In the genomic region with DNA sequence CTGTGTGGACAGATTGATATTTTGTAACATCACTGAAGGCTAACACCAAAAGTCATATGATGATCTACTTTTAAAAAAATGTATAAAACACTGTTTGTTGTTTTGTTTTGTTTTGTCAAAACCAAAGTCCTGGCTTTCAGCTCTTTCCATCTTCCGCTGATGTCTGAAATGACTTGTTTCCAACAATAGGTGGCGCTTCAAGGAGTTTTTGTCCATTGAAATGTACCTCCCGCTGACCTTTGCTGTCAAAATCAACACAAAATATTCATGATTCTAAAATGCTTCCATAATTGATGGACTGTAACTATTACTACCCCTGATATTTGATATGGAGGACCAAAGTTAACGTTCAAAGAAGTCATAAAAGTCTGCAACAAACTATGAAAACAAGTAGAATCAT, we compare ENCODE assay signal across 10 mouse cellular contexts. TPM values are rescaled to one million over a fixed set of nuclear protein-coding genes. Genes with fewer than 3 reads are reported as not detected.
DNase-seq lines count a peak whose midpoint lies in the region; ATAC-seq and TF ChIP-seq lines count a peak whose summit lies in the region.
"Had no signal": no experiment of that assay in that cellular context is flagged by ENCODE, and none has a peak within 500 bp of the region (broad histone marks: within the 10 kb centered on the region; RNA-seq: fewer than 3 reads in every experiment).

No protein-coding gene starts in this region.

- peak; percentile 56 to 60 for DNase-seq in cerebellum, postnatal 14 days
- DNase-seq in cerebellum, adult 11 months, result no peak
- DNase-seq in left cerebral cortex, adult 2 months (ENCODE audit: extremely low spot score in 1 of 2, low spot score in 2 of 2), result no peak
- DNase-seq in left cerebral cortex, adult 9 months (ENCODE audit: low spot score in 2 of 2), result no peak
- DNase-seq in embryonic facial prominence, embryonic 11.5 days (ENCODE audit: low spot score), result peak; percentile 66
- no peak for DNase-seq in urinary bladder, postnatal 14 days (ENCODE audit: low spot score)
- DNase-seq in spleen, postnatal 4 days (ENCODE audit: low spot score in 2 of 2), result no peak
- DNase-seq: liver, embryonic 13.5 days had no signal

- no peaks in the 10 kb centered on the region for H3K27me3 ChIP-seq in embryonic facial prominence, embryonic 11.5 days (ENCODE audit: control insufficient read depth, insufficient read depth, low read length)
- H3K27me3 ChIP-seq: kidney, embryonic 15.5 days had no signal

- no peak overlapping the region for H3K27ac ChIP-seq in left cerebral cortex, adult 2 months
- H3K27ac ChIP-seq in embryonic facial prominence, embryonic 11.5 days (replicated peaks; ENCODE audit: low read depth, low read length), result no peak overlapping the region
- H3K27ac ChIP-seq: kidney, embryonic 15.5 days; liver, embryonic 13.5 days had no signal

- H3K4me3 ChIP-seq in left cerebral cortex, adult 2 months, result no peak overlapping the region
- no peak overlapping the region for H3K4me3 ChIP-seq in embryonic facial prominence, embryonic 11.5 days (ENCODE audit: low read depth, low read length)
- H3K4me3 ChIP-seq: kidney, embryonic 15.5 days; liver, embryonic 13.5 days had no signal

- WGBS in embryonic facial prominence, embryonic 11.5 days, result 37% methylated on average over 4 of the region's 4 CpGs

- H3K36me3 ChIP-seq in embryonic facial prominence, embryonic 11.5 days (replicated peaks; ENCODE audit: control insufficient read depth, insufficient read depth, low read depth, low read length), result no peaks in the 10 kb centered on the region
- H3K36me3 ChIP-seq: kidney, embryonic 15.5 days; liver, embryonic 13.5 days had no signal

- ATAC-seq in CD4-positive, CD25-positive, alpha-beta regulatory T cell, adult 4 months, result peak; percentile 36
- ATAC-seq in embryonic facial prominence, embryonic 11.5 days (replicated peaks; ENCODE audit: insufficient number of reproducible peaks, low FRiP score, low TSS enrichment, low read depth), result no peak

- no peak overlapping the region for H3K4me2 ChIP-seq in embryonic facial prominence, embryonic 11.5 days (ENCODE audit: low read depth, low read length)
- H3K4me2 ChIP-seq: kidney, embryonic 15.5 days; liver, embryonic 13.5 days had no signal

- no peaks in the 10 kb centered on the region for H3K4me1 ChIP-seq in embryonic facial prominence, embryonic 11.5 days (ENCODE audit: control insufficient read depth, insufficient read depth, low read length)

- no peak overlapping the region for H3K9ac ChIP-seq in embryonic facial prominence, embryonic 11.5 days (replicated peaks; ENCODE audit: low read length)
- H3K9ac ChIP-seq: kidney, embryonic 15.5 days; liver, embryonic 13.5 days had no signal

- intact Hi-C loops in left cerebral cortex, adult 2 months (cut with DNase I), result loop anchor here (5.0 kb wide), 2 partner anchors 162 to 568 kb away; no protein-coding TSS in a partner anchor

- TF ChIP-seq CTCF in left cerebral cortex, adult 2 months (IDR thresholded peaks at IDR 0.05), result peak; percentile 74

- no peaks in the 10 kb centered on the region for H3K9me3 ChIP-seq in embryonic facial prominence, embryonic 11.5 days (replicated peaks; ENCODE audit: control insufficient read depth, low read length)
- H3K9me3 ChIP-seq: kidney, embryonic 15.5 days; liver, embryonic 13.5 days had no signal

RNA-seq across cellular contexts. Expression of a gene that starts 5.1 kb away (rescaled TPM):
- 10 to 100 TPM in 1 of 2 experiments, 1 to 10 TPM in 1; 9.7 to 11.0 TPM for total RNA-seq in left cerebral cortex, adult 2 months (2021)
- 10 to 100 TPM in 1 of 2 experiments, 1 to 10 TPM in 1; 9.2 to 11.5 TPM for polyA plus RNA-seq in CD4-positive, CD25-positive, alpha-beta regulatory T cell, adult 4 months (2017; shearing (Covaris generic))
- 10.2 and 15.1 TPM in 2 replicates for polyA plus RNA-seq in embryonic facial prominence, embryonic 11.5 days (2014; fragmentation: Nextera tagmentation; extraction: Ambion mirVana)

Comparison
In these comparisons a context has a peak if more than half of its experiments do, and no peak if none do; other contexts are left out.
1. DNase-seq: peak in cerebellum, postnatal 14 days (2 of 2) and embryonic facial prominence, embryonic 11.5 days (single experiment); none in cerebellum, adult 11 months (single experiment), left cerebral cortex, adult 2 months (0 of 2), left cerebral cortex, adult 9 months (0 of 2), urinary bladder, postnatal 14 days (single experiment) and spleen, postnatal 4 days (0 of 2).